Comparison of ENCODE assay signal across 8 mouse cellular contexts in genomic region chr2:143546412-143547211, GRCm38 (mm10). TPM values are rescaled to one million over a fixed set of nuclear protein-coding genes. Genes with fewer than 3 reads are reported as not detected.
DNase-seq lines count a peak whose midpoint lies in the region; ATAC-seq and TF ChIP-seq lines count a peak whose summit lies in the region.

No protein-coding gene starts in this region.

- peak overlapping the region; percentile 55 for H3K4me3 ChIP-seq in kidney, embryonic 16.5 days (ENCODE audit: low read length)
- H3K4me3 ChIP-seq in embryonic facial prominence, embryonic 13.5 days, result peak overlapping the region; percentile 50
- peak overlapping the region; percentile 46 for H3K4me3 ChIP-seq in intestine, postnatal 0 days (ENCODE audit: low read depth, low read length)
- H3K4me3 ChIP-seq in midbrain, embryonic 16.5 days (ENCODE audit: low read depth, low read length), result peak overlapping the region; percentile 71

- no peak for TF ChIP-seq CTCF in intestine, postnatal 0 days (IDR thresholded peaks at IDR 0.05; ENCODE audit: low read depth)

- no peak for DNase-seq in kidney, adult 11 months
- DNase-seq in adrenal gland, postnatal 10 days, result peak; percentile 37
- no peak for DNase-seq in urinary bladder, postnatal 14 days (ENCODE audit: low spot score)
- no peak for DNase-seq in thymus, adult 18-20 months

- under 1% methylated on average over 33 of the region's 33 CpGs for WGBS in kidney, embryonic 16.5 days
- WGBS in embryonic facial prominence, embryonic 13.5 days, result 1% methylated on average over 33 of the region's 33 CpGs
- 3% methylated on average over 33 of the region's 33 CpGs for WGBS in intestine, postnatal 0 days
- under 1% methylated on average over 33 of the region's 33 CpGs for WGBS in midbrain, embryonic 16.5 days

- H3K9me3 ChIP-seq in kidney, embryonic 16.5 days (ENCODE audit: low read length), result no peaks in the 10 kb centered on the region
- no peaks in the 10 kb centered on the region for H3K9me3 ChIP-seq in embryonic facial prominence, embryonic 13.5 days
- H3K9me3 ChIP-seq in intestine, postnatal 0 days (ENCODE audit: control insufficient read depth), result no peaks in the 10 kb centered on the region
- H3K9me3 ChIP-seq in midbrain, embryonic 16.5 days (replicated peaks; ENCODE audit: control insufficient read depth, low read length, poor library complexity, severe bottlenecking), result no peaks in the 10 kb centered on the region

- H3K4me1 ChIP-seq in kidney, embryonic 16.5 days (ENCODE audit: insufficient read depth, low read length), result peaks cover 7% of the 10 kb centered on the region
- H3K4me1 ChIP-seq in embryonic facial prominence, embryonic 13.5 days, result peaks cover 14% of the 10 kb centered on the region
- H3K4me1 ChIP-seq in intestine, postnatal 0 days (replicated peaks; ENCODE audit: control insufficient read depth, insufficient read depth, low read length), result no peaks in the 10 kb centered on the region
- peaks cover 18% of the 10 kb centered on the region for H3K4me1 ChIP-seq in midbrain, embryonic 16.5 days (ENCODE audit: control insufficient read depth, insufficient read depth, low read length)

- H3K36me3 ChIP-seq in kidney, embryonic 16.5 days (ENCODE audit: insufficient read depth, low read length), result no peaks in the 10 kb centered on the region
- no peaks in the 10 kb centered on the region for H3K36me3 ChIP-seq in embryonic facial prominence, embryonic 13.5 days
- no peaks in the 10 kb centered on the region for H3K36me3 ChIP-seq in intestine, postnatal 0 days (ENCODE audit: control insufficient read depth, insufficient read depth)
- no peaks in the 10 kb centered on the region for H3K36me3 ChIP-seq in midbrain, embryonic 16.5 days (ENCODE audit: control insufficient read depth, insufficient read depth, low read length)

- no peak overlapping the region for H3K9ac ChIP-seq in kidney, embryonic 16.5 days (replicated peaks; ENCODE audit: low read length)
- no peak overlapping the region for H3K9ac ChIP-seq in embryonic facial prominence, embryonic 13.5 days
- no peak overlapping the region for H3K9ac ChIP-seq in intestine, postnatal 0 days (ENCODE audit: low read depth, low read length)
- H3K9ac ChIP-seq in midbrain, embryonic 16.5 days (ENCODE audit: low read depth, low read length), result peak overlapping the region; percentile 71

- ATAC-seq in kidney, embryonic 16.5 days (ENCODE audit: low FRiP score, low TSS enrichment), result no peak
- ATAC-seq in embryonic facial prominence, embryonic 13.5 days (ENCODE audit: insufficient number of reproducible peaks, insufficient read depth, low FRiP score, low TSS enrichment, low read depth), result no peak
- ATAC-seq in intestine, postnatal 0 days, result no peak
- ATAC-seq in midbrain, embryonic 16.5 days, result no peak

- H3K27ac ChIP-seq in kidney, embryonic 16.5 days (ENCODE audit: low read length), result no peak overlapping the region
- H3K27ac ChIP-seq in embryonic facial prominence, embryonic 13.5 days, result no peak overlapping the region
- H3K27ac ChIP-seq in intestine, postnatal 0 days (ENCODE audit: low read depth, low read length), result no peak overlapping the region
- H3K27ac ChIP-seq in midbrain, embryonic 16.5 days (ENCODE audit: low read length), result peak overlapping the region; percentile 93

- H3K4me2 ChIP-seq in kidney, embryonic 16.5 days (replicated peaks; ENCODE audit: low read depth, low read length), result peak overlapping the region; percentile 76
- H3K4me2 ChIP-seq in embryonic facial prominence, embryonic 13.5 days, result peak overlapping the region; percentile 81
- peak overlapping the region; percentile 76 for H3K4me2 ChIP-seq in intestine, postnatal 0 days (replicated peaks; ENCODE audit: low read depth)
- H3K4me2 ChIP-seq in midbrain, embryonic 16.5 days (ENCODE audit: low read length), result peak overlapping the region; percentile 88

- peaks cover 52% of the 10 kb centered on the region for H3K27me3 ChIP-seq in kidney, embryonic 16.5 days (ENCODE audit: insufficient read depth, low read length)
- peaks cover 64% of the 10 kb centered on the region for H3K27me3 ChIP-seq in embryonic facial prominence, embryonic 13.5 days
- peaks cover 21% of the 10 kb centered on the region for H3K27me3 ChIP-seq in intestine, postnatal 0 days (replicated peaks; ENCODE audit: control insufficient read depth, insufficient read depth, low read length)
- no peaks in the 10 kb centered on the region; the same call in 1 of the 2 replicates for H3K27me3 ChIP-seq in midbrain, embryonic 16.5 days (ENCODE audit: control insufficient read depth, insufficient read depth, low read depth, low read length)

RNA-seq across cellular contexts. Expression of gene Pcsk2, which starts 0.7 kb away (rescaled TPM):
- 1.7 and 2.5 TPM in 2 replicates for polyA plus RNA-seq in kidney, embryonic 16.5 days (2015; fragmentation: Nextera tagmentation; extraction: Ambion mirVana)
- 1 to 10 TPM; 3.6 to 4.0 TPM for total RNA-seq in adrenal gland, postnatal 10 days (2021)
- polyA plus RNA-seq in embryonic facial prominence, embryonic 13.5 days (2015; fragmentation: Nextera tagmentation; extraction: Ambion mirVana), result 1.1 TPM in 2 replicates
- polyA plus RNA-seq in intestine, postnatal 0 days (2015; fragmentation: Nextera tagmentation; extraction: Ambion mirVana), result 0.57 and 0.68 TPM in 2 replicates
- 33.5 and 35.2 TPM in 2 replicates for polyA plus RNA-seq in midbrain, embryonic 16.5 days (2015; fragmentation: Nextera tagmentation; extraction: Ambion mirVana)
